7 mouse cellular contexts compared by ENCODE assay signal in the genomic region with DNA sequence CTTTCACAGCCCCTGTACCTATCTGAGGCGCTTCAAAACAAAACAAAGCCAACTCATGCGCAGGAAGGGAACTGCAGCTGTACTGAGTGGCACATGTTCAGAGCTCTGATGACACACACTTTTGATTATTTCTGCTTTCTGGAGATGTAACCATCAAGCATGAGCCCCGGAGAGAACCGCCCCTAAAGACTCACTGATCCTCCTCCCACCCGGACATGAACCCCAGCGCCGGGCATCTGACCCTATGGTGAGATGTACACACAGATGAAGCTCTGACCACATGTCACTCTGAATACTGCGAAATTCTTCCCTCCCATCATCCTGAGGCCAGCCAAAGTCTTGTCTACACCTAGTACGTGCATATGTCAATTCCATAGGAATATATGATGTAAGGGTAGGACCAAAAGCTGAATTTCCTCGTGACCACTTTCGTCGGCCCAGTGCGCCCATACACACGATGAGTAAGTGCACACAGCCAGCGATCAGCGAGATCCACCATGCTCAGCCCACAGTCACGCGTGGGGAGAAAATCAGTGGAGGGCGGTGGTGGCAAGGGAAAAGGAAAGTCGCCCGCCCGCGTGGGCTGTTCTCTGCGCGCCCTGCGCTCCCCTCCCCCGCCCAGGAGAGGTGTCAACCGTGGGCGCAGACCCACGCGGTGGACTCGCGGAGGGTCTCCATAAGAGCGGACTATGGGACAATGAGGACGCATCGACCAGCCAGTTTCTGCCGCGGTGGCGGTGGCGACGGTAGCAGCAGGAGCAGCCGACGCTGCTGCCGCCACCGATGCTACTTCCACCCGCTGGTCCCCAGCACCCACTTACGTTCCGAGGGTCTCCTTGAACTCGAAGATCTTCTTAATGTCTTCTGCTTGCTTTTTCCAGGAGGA. TPM values are rescaled to one million over a fixed set of nuclear protein-coding genes. Genes with fewer than 3 reads are reported as not detected.
DNase-seq lines count a peak whose midpoint lies in the region; ATAC-seq and TF ChIP-seq lines count a peak whose summit lies in the region.

No protein-coding gene starts in this region.

- peak overlapping the region; percentile 71 for H3K27ac ChIP-seq in cerebellum, adult 2 months (ENCODE audit: insufficient read depth, low read length)
- peak overlapping the region; percentile 24; the same call in 1 of the 2 replicates for H3K27ac ChIP-seq in hindbrain, embryonic 16.5 days (ENCODE audit: low read depth, low read length)

- no peaks in the 10 kb centered on the region for H3K36me3 ChIP-seq in hindbrain, embryonic 16.5 days (ENCODE audit: control insufficient read depth, insufficient read depth, low read length)

- TF ChIP-seq CTCF in cerebellum, adult 2 months (IDR thresholded peaks at IDR 0.05; ENCODE audit: borderline replicate concordance, insufficient read depth, low read depth, low read length) = no peak

- peak; percentile 55 for DNase-seq in Muller cell, postnatal 12 days (ENCODE audit: inconsistent ontology term)
- peak; percentile 53 to 61 for DNase-seq in cerebellum, adult 2 months
- peak; percentile 35 to 40 for DNase-seq in frontal cortex, postnatal 14 days (ENCODE audit: low spot score in 2 of 2)
- peak; percentile 22 for DNase-seq in left cerebral cortex, postnatal 4 days
- peak; percentile 19 for DNase-seq in skeletal muscle tissue, adult 2 months (ENCODE audit: low read depth, low spot score)

- no peaks in the 10 kb centered on the region for H3K27me3 ChIP-seq in cerebellum, adult 2 months (ENCODE audit: control insufficient read depth, insufficient read depth, low read length)
- no peaks in the 10 kb centered on the region for H3K27me3 ChIP-seq in hindbrain, embryonic 16.5 days (replicated peaks; ENCODE audit: control insufficient read depth, insufficient read depth, low read length)

- H3K4me2 ChIP-seq in hindbrain, embryonic 16.5 days (ENCODE audit: low read length) = peak overlapping the region; percentile 79

- peak overlapping the region; percentile 98 for H3K4me3 ChIP-seq in cerebellum, adult 2 months (replicated peaks; ENCODE audit: insufficient read depth, low read depth, low read length)
- H3K4me3 ChIP-seq in hindbrain, embryonic 16.5 days (ENCODE audit: low read length) = peak overlapping the region; percentile 56

- peaks cover 5% of the 10 kb centered on the region for H3K4me1 ChIP-seq in cerebellum, adult 2 months (ENCODE audit: control insufficient read depth, insufficient read depth, low read length)
- peaks cover 10% of the 10 kb centered on the region for H3K4me1 ChIP-seq in hindbrain, embryonic 16.5 days (ENCODE audit: control insufficient read depth, insufficient read depth, low read depth, low read length)

- peak overlapping the region; percentile 65 for H3K9ac ChIP-seq in hindbrain, embryonic 16.5 days (ENCODE audit: low read depth, low read length)

- ATAC-seq in hindbrain, embryonic 16.5 days = peak; percentile 49
- peak; percentile 18; the same call in 1 of the 2 replicates for ATAC-seq in megakaryocyte-erythroid progenitor cell, adult 5-6 weeks (replicated peaks; ENCODE audit: low FRiP score, low TSS enrichment, poor library complexity, severe bottlenecking)

- H3K9me3 ChIP-seq in hindbrain, embryonic 16.5 days (ENCODE audit: control insufficient read depth, low read length) = peaks cover 5% of the 10 kb centered on the region; the same call in 1 of the 2 replicates

- intact Hi-C loops in left cerebral cortex, postnatal 4 days (cut with DNase I) = loop anchor here (10.0 kb wide), 1 partner anchor 259 kb away; no protein-coding TSS in a partner anchor

- under 1% methylated on average over 49 of the region's 49 CpGs for WGBS in cerebellum, adult 2 months
- under 1% methylated on average over 31 of the region's 49 CpGs for WGBS in hindbrain, embryonic 16.5 days

- no peak; the same call in 1 of the 2 replicates for TF ChIP-seq POLR2A in cerebellum, adult 2 months (IDR thresholded peaks at IDR 0.05; ENCODE audit: borderline replicate concordance, insufficient read depth, low read length)

RNA-seq across cellular contexts. Expression of a gene that starts 0.7 kb away (rescaled TPM):
- 25.3 and 25.6 TPM in 2 replicates for polyA plus RNA-seq in cerebellum, adult 2 months (2012; rRNA removed)
- polyA plus RNA-seq in hindbrain, embryonic 16.5 days (2015; fragmentation: Nextera tagmentation; extraction: Ambion mirVana) = 7.4 and 8.0 TPM in 2 replicates
- total RNA-seq in left cerebral cortex, postnatal 4 days (2021) = 10 to 100 TPM; 64.2 to 64.3 TPM
- total RNA-seq in megakaryocyte-erythroid progenitor cell, adult 5-6 weeks (2014; fragmentation: Nextera tagmentation) = 3.9 and 9.6 TPM in 2 replicates
- total RNA-seq in megakaryocyte-erythroid progenitor cell, adult 5-6 weeks (2017) = 3.7 and 5.9 TPM in 2 replicates

Comparison
In these comparisons a context has a peak if more than half of its experiments do, and no peak if none do; other contexts are left out.
1. Peak in every context shown above with its lines: DNase-seq, ATAC-seq, H3K4me3 ChIP-seq and H3K27ac ChIP-seq.
2. RNA of a gene that starts 0.7 kb away (total RNA-seq): 64.2 to 64.3 TPM in left cerebral cortex, postnatal 4 days; 3.7 to 9.6 TPM in megakaryocyte-erythroid progenitor cell, adult 5-6 weeks; every median in the first group is over 4 times any median in the second.